Mouse (Mus musculus): ENCODE data around the gene Tox2. TPM values are rescaled to one million over a fixed set of nuclear protein-coding genes. Genes with fewer than 3 reads are reported as not detected.

The Tox2 gene
- polyA plus RNA-seq, 1 experiment from 2014 or later, result 2.9 TPM

DNA sequence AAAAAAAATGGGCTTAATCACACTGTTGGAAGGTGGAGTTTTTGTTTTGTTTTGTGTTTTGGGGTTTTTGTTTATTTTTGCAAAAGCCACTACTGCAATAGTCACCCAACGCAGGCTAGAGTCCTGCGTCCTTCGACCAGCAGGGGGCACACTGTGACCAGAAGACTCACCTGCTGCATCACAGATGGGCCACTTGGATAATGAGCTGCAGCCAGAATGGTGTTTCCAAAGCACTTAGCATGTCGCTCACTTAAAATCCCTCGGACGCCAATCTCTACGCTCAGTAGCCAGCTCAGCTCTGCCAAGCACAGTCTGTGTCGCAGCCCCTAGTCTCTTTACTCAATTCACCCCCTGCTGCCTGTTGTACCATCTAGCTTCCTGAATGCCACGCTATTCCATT lies 137.3 kb downstream of the Tox2 start:
- Histone ChIP-seq H3K4me1 (ENCODE audit: control insufficient read depth, insufficient read depth, low read length) (0 out of 2 replicates have a peak, but pooled peaks cover 7% of the 10 kb centered on the region), H3K27me3 (ENCODE audit: control insufficient read depth, insufficient read depth, low read length) (peaks cover 38% of the 10 kb centered on the region), H3K4me2 (replicated peaks; ENCODE audit: low read depth, low read length) (no peak overlapping the region), H3K9me3 (ENCODE audit: control insufficient read depth, low read length) (no peaks in the 10 kb centered on the region), H3K9ac (ENCODE audit: low read depth, low read length) (no peak overlapping the region), H3K4me3 (ENCODE audit: low read length) (no peak overlapping the region), H3K27ac (ENCODE audit: low read depth, low read length) (no peak overlapping the region), H3K36me3 (ENCODE audit: control insufficient read depth, insufficient read depth, low read length) (no peaks in the 10 kb centered on the region)
- ATAC-seq (ENCODE audit: low FRiP score, low TSS enrichment), result peak; percentile 64
- 16% methylated on average over 9 of the region's 9 CpGs for WGBS

GRCm38 (mm10) chr2:163343671-163344070 lies 140.7 kb downstream of the Tox2 start:
- Histone ChIP-seq H3K27me3 (ENCODE audit: control insufficient read depth, insufficient read depth, low read length) (peaks cover 22% of the 10 kb centered on the region), H3K36me3 (ENCODE audit: control insufficient read depth, insufficient read depth, low read length) (no peaks in the 10 kb centered on the region), H3K4me2 (replicated peaks; ENCODE audit: low read depth, low read length) (no peak overlapping the region), H3K4me3 (ENCODE audit: low read length) (no peak overlapping the region), H3K9ac (ENCODE audit: low read depth, low read length) (no peak overlapping the region), H3K9me3 (ENCODE audit: control insufficient read depth, low read length) (no peaks in the 10 kb centered on the region), H3K4me1 (ENCODE audit: control insufficient read depth, insufficient read depth, low read length) (0 out of 2 replicates have a peak, but pooled peaks cover 7% of the 10 kb centered on the region), H3K27ac (ENCODE audit: low read depth, low read length) (no peak overlapping the region)
- no peak for ATAC-seq (ENCODE audit: low FRiP score, low TSS enrichment)
- 93% methylated on average over 4 of the region's 4 CpGs for WGBS

GRCm38 (mm10) chr2:163344976-163345660 lies 142.2 kb downstream of the Tox2 start:
- WGBS, result 66% methylated on average over 13 of the region's 13 CpGs

DNA sequence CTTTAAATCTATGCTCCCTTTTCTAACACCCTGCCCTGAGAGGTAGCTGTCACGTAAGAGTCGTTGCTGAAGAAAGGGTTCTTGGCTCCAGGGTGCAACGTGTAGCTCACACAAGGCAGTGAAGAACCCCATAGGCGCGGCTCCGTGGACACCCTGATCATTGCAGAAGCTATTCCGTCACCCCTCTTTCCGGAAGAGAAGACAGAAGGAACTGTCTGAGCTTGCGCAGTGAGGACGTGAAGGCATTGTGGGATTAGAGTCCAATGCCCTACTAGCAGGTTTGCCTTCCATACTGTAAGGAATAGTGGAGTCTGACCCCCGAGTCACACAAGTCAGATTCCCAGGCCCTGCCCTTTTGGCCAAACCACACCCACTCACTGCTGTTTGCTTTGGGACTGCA lies 143.6 kb downstream of the Tox2 start:
- no peak overlapping the region for H3K27ac ChIP-seq (ENCODE audit: low read depth, low read length)
- H3K9me3 ChIP-seq (ENCODE audit: control insufficient read depth, low read length), result no peaks in the 10 kb centered on the region
- H3K4me1 ChIP-seq (ENCODE audit: control insufficient read depth, insufficient read depth, low read length), result no peaks in the 10 kb centered on the region
- no peak overlapping the region for H3K4me3 ChIP-seq (ENCODE audit: low read length)
- no peak overlapping the region for H3K4me2 ChIP-seq (replicated peaks; ENCODE audit: low read depth, low read length)
- no peaks in the 10 kb centered on the region for H3K36me3 ChIP-seq (ENCODE audit: control insufficient read depth, insufficient read depth, low read length)
- no peaks in the 10 kb centered on the region for H3K27me3 ChIP-seq (ENCODE audit: control insufficient read depth, insufficient read depth, low read length)
- 78% methylated on average over 11 of the region's 11 CpGs for WGBS
- ATAC-seq (ENCODE audit: low FRiP score, low TSS enrichment), result no peak
- H3K9ac ChIP-seq (ENCODE audit: low read depth, low read length), result no peak overlapping the region

More at GRCm38 (mm10) chr2:163344976-163345660, 142.2 kb downstream of the Tox2 start:
- no peak for ATAC-seq (ENCODE audit: low FRiP score, low TSS enrichment)
- Histone ChIP-seq H3K27ac (ENCODE audit: low read depth, low read length) (no peak overlapping the region), H3K36me3 (ENCODE audit: control insufficient read depth, insufficient read depth, low read length) (no peaks in the 10 kb centered on the region), H3K9ac (ENCODE audit: low read depth, low read length) (no peak overlapping the region), H3K4me3 (ENCODE audit: low read length) (no peak overlapping the region), H3K9me3 (ENCODE audit: control insufficient read depth, low read length) (no peaks in the 10 kb centered on the region), H3K4me2 (replicated peaks; ENCODE audit: low read depth, low read length) (no peak overlapping the region), H3K4me1 (ENCODE audit: control insufficient read depth, insufficient read depth, low read length) (no peaks in the 10 kb centered on the region), H3K27me3 (ENCODE audit: control insufficient read depth, insufficient read depth, low read length) (peaks cover 8% of the 10 kb centered on the region; the same call in 1 of the 2 replicates)

DNA sequence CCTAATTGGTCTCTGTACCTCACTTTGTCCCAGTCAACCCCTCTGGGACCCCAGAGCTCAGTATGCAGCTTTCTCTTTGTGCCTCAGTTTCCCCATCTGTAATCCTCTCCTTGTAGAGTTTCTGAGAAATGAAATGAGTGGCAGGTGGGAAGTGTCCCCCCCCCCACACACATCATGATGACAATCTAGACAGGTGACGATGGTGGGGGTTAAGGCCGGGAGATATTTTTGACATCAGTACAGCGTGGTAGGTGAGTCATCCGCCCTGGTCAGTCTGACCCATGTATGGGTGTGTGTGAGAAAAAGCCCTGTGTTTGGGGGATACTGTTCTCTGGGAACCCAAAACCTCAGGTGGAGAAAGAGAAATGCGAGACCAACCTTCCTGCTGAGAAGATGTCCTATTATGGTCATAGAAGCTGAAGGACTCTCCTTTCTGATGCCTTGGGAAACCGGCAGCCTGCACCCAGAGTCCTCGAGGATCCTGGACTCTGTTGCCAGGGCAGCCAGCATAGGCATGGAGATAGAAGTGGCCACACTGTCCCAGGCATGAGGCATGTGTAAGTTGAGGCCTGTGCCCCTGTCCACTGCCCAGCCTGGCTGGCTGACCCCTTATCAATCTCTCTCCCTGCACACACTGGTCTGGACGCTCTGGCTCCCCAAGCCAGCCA lies 144.7 kb downstream of the Tox2 start:
- H3K9ac ChIP-seq (ENCODE audit: low read depth, low read length), result no peak overlapping the region
- H3K9me3 ChIP-seq (ENCODE audit: control insufficient read depth, low read length), result no peaks in the 10 kb centered on the region
- H3K27me3 ChIP-seq (ENCODE audit: control insufficient read depth, insufficient read depth, low read length), result no peaks in the 10 kb centered on the region
- no peaks in the 10 kb centered on the region for H3K36me3 ChIP-seq (ENCODE audit: control insufficient read depth, insufficient read depth, low read length)
- 86% methylated on average over 8 of the region's 8 CpGs for WGBS
- no peak for ATAC-seq (ENCODE audit: low FRiP score, low TSS enrichment)
- no peak overlapping the region for H3K4me3 ChIP-seq (ENCODE audit: low read length)
- H3K4me1 ChIP-seq (ENCODE audit: control insufficient read depth, insufficient read depth, low read length), result no peaks in the 10 kb centered on the region
- no peak overlapping the region for H3K27ac ChIP-seq (ENCODE audit: low read depth, low read length)
- no peak overlapping the region for H3K4me2 ChIP-seq (replicated peaks; ENCODE audit: low read depth, low read length)

DNA sequence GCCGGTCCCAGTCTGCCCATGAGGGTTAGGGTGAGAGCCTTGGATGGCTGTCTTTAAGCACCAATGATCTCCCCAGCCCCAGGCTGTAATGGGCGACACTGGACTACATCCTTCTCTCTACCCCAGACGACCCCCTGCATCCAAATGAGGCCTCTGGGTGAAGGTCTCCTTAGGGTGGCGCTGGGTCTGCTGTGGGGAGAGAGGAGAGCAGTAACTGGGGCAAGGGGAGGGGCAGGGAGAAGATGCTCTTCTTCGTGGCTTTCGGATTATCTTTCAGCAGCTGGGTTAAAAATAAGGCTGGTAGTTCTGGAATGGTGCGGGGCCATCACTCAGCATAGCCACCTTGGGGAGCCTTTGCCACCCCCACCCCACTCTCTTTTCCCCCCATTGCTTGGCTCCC lies 145.8 kb downstream of the Tox2 start:
- ATAC-seq (ENCODE audit: low FRiP score, low TSS enrichment), result no peak
- H3K4me2 ChIP-seq (replicated peaks; ENCODE audit: low read depth, low read length), result no peak overlapping the region
- no peak overlapping the region for H3K4me3 ChIP-seq (ENCODE audit: low read length)
- no peak overlapping the region for H3K9ac ChIP-seq (ENCODE audit: low read depth, low read length)
- H3K4me1 ChIP-seq (ENCODE audit: control insufficient read depth, insufficient read depth, low read length), result no peaks in the 10 kb centered on the region
- H3K36me3 ChIP-seq (ENCODE audit: control insufficient read depth, insufficient read depth, low read length), result no peaks in the 10 kb centered on the region
- 80% methylated on average over 7 of the region's 7 CpGs for WGBS
- no peaks in the 10 kb centered on the region for H3K9me3 ChIP-seq (ENCODE audit: control insufficient read depth, low read length)
- H3K27ac ChIP-seq (ENCODE audit: low read depth, low read length), result no peak overlapping the region
- no peaks in the 10 kb centered on the region for H3K27me3 ChIP-seq (ENCODE audit: control insufficient read depth, insufficient read depth, low read length)

- Histone ChIP-seq H3K4me3 (ENCODE audit: low read length) (no peak overlapping the region), H3K9me3 (ENCODE audit: control insufficient read depth, low read length) (no peaks in the 10 kb centered on the region), H3K27ac (ENCODE audit: low read depth, low read length) (no peak overlapping the region), H3K4me2 (replicated peaks; ENCODE audit: low read depth, low read length) (no peak overlapping the region), H3K4me1 (ENCODE audit: control insufficient read depth, insufficient read depth, low read length) (no peaks in the 10 kb centered on the region), H3K9ac (ENCODE audit: low read depth, low read length) (no peak overlapping the region), H3K27me3 (ENCODE audit: control insufficient read depth, insufficient read depth, low read length) (no peaks in the 10 kb centered on the region), H3K36me3 (ENCODE audit: control insufficient read depth, insufficient read depth, low read length) (no peaks in the 10 kb centered on the region)
- ATAC-seq (ENCODE audit: low FRiP score, low TSS enrichment), result no peak
- WGBS, result 73% methylated on average over 9 of the region's 9 CpGs
Measured at GRCm38 (mm10) chr2:163349411-163349810, 146.5 kb downstream of the Tox2 start.

DNA sequence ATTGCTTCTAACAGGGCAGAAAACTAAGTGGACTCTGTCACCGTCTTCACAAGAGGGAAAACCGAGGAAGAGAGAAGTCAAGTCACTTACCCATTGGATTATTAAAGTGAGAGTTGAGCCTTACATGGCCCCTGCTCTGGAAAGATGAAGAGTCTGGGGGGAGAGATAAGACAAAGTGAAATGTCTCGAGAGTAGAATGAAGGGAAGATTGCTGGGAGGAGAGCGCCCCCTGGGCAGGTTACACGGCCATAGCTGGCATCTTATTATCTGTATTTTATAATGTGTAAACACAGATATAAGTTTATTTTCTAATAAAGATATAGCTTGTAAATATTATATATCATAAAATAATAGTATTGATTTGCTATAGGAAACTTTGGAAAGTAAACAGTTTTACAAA lies 147.5 kb downstream of the Tox2 start:
- 55% methylated on average over 5 of the region's 5 CpGs for WGBS
- no peak overlapping the region for H3K4me2 ChIP-seq (replicated peaks; ENCODE audit: low read depth, low read length)
- H3K27me3 ChIP-seq (ENCODE audit: control insufficient read depth, insufficient read depth, low read length), result no peaks in the 10 kb centered on the region
- no peak for ATAC-seq (ENCODE audit: low FRiP score, low TSS enrichment)
- H3K4me3 ChIP-seq (ENCODE audit: low read length), result no peak overlapping the region
- H3K9me3 ChIP-seq (ENCODE audit: control insufficient read depth, low read length), result no peaks in the 10 kb centered on the region
- H3K36me3 ChIP-seq (ENCODE audit: control insufficient read depth, insufficient read depth, low read length), result no peaks in the 10 kb centered on the region
- no peak overlapping the region for H3K27ac ChIP-seq (ENCODE audit: low read depth, low read length)
- no peaks in the 10 kb centered on the region for H3K4me1 ChIP-seq (ENCODE audit: control insufficient read depth, insufficient read depth, low read length)
- no peak overlapping the region for H3K9ac ChIP-seq (ENCODE audit: low read depth, low read length)

- no peak overlapping the region for H3K27ac ChIP-seq (ENCODE audit: low read depth, low read length)
- 0 out of 2 replicates have a peak, but pooled peaks have one; percentile 16 for ATAC-seq (ENCODE audit: low FRiP score, low TSS enrichment)
- WGBS, result 20% methylated on average over 7 of the region's 7 CpGs
- no peak overlapping the region for H3K9ac ChIP-seq (ENCODE audit: low read depth, low read length)
- no peaks in the 10 kb centered on the region for H3K27me3 ChIP-seq (ENCODE audit: control insufficient read depth, insufficient read depth, low read length)
- no peak overlapping the region for H3K4me3 ChIP-seq (ENCODE audit: low read length)
- H3K4me1 ChIP-seq (ENCODE audit: control insufficient read depth, insufficient read depth, low read length), result no peaks in the 10 kb centered on the region
- no peak overlapping the region for H3K4me2 ChIP-seq (replicated peaks; ENCODE audit: low read depth, low read length)
- H3K9me3 ChIP-seq (ENCODE audit: control insufficient read depth, low read length), result no peaks in the 10 kb centered on the region
- H3K36me3 ChIP-seq (ENCODE audit: control insufficient read depth, insufficient read depth, low read length), result no peaks in the 10 kb centered on the region
Measured at GRCm38 (mm10) chr2:163353731-163354130, 150.8 kb downstream of the Tox2 start.
